Mouse (Mus musculus) intestine, postnatal 0 days (tissue): Measurements from ENCODE around the gene Fermt2. TPM values are rescaled to one million over a fixed set of nuclear protein-coding genes. Genes with fewer than 3 reads are reported as not detected.
"Not testable (repeated sequence)": the region's sequence is repeated elsewhere in the genome, so short reads cannot be mapped to it uniquely, and the experiment has no call there.

Experiments
- ATAC-seq: fragments of 200-750 bp; cut with Nextera tagmentation; 2 replicates; pipeline ENCODE4 v1.8.0; 2017; ENCODE audit warnings: mild to moderate bottlenecking, moderate TSS enrichment, moderate library complexity
- H3K27ac ChIP-seq: fragments of 300-500 bp; sonication (generic); 2 replicates; pipeline ENCODE4 v1.5.1; 2014; ENCODE audit warnings: mild to moderate bottlenecking, low read depth, low read length, moderate library complexity
- H3K27me3 ChIP-seq: fragments of 300-500 bp; sonication (generic); replicated peaks from 2 replicates; pipeline ENCODE4 v1.6.1; 2014; ENCODE audit warnings: low read length, mixed read lengths; ENCODE audit not compliant: control insufficient read depth, insufficient read depth
- H3K36me3 ChIP-seq: fragments of 300-500 bp; sonication (generic); 2 replicates; pipeline ENCODE4 v1.6.1; 2014; ENCODE audit warnings: mild to moderate bottlenecking, moderate library complexity; ENCODE audit not compliant: control insufficient read depth, insufficient read depth
- H3K4me1 ChIP-seq: fragments of 300-500 bp; sonication (generic); replicated peaks from 2 replicates; pipeline ENCODE4 v1.6.1; 2014; ENCODE audit warnings: antibody characterized with exemption, low read length, mixed read lengths; ENCODE audit not compliant: control insufficient read depth, insufficient read depth
- H3K4me2 ChIP-seq: fragments of 300-500 bp; sonication (generic); replicated peaks from 2 replicates; pipeline ENCODE4 v1.6.1; 2014; ENCODE audit warnings: low read depth, mild to moderate bottlenecking, moderate library complexity
- H3K4me3 ChIP-seq: fragments of 300-500 bp; sonication (generic); 2 replicates; pipeline ENCODE4 v1.5.1; 2014; ENCODE audit warnings: low read depth, low read length
- H3K9ac ChIP-seq: fragments of 300-500 bp; sonication (generic); 2 replicates; pipeline ENCODE4 v1.6.1; 2014; ENCODE audit warnings: mild to moderate bottlenecking, low read depth, low read length
- H3K9me3 ChIP-seq: fragments of 300-500 bp; sonication (generic); 2 replicates; pipeline ENCODE4 v1.6.1; 2016; ENCODE audit warnings: mixed run types; ENCODE audit not compliant: control insufficient read depth
- CTCF ChIP-seq: sonication (generic); IDR thresholded peaks from 2 replicates; pipeline ENCODE4 v1.5.1; 2016; ENCODE audit warnings: low read depth, mild to moderate bottlenecking, control low read depth, antibody characterized with exemption, moderate library complexity
- WGBS: fragments of 180-500 bp; shearing (Covaris S2); extraction: QIAGEN DNeasy Blood & Tissue Kit; methylation state at CpG from one replicate; pipeline ENCODE4 v1.1.7; 2014; 5-methylcytosine and 5-hydroxymethylcytosine counted together
- polyA plus RNA-seq: library from polyadenylated mRNA; unstranded; fragments of >200 nt; fragmentation: Nextera tagmentation; extraction: Ambion mirVana; gene quantifications from 2 replicates; pipeline ENCODE4 v1.2.1, GENCODE M21; 2015

Gene Fermt2
- polyA plus RNA-seq, 1 experiment from 2014 or later, result 138 TPM

- TF ChIP-seq CTCF, result no peak
- Histone ChIP-seq H3K4me3 (no peak overlapping the region), H3K4me1 (no peaks in the 10 kb centered on the region), H3K4me2 (no peak overlapping the region), H3K27me3 (no peaks in the 10 kb centered on the region), H3K9me3 (no peaks in the 10 kb centered on the region), H3K9ac (no peak overlapping the region), H3K27ac (no peak overlapping the region), H3K36me3 (peaks cover 12% of the 10 kb centered on the region; the same call in 1 of the 2 replicates)
- WGBS, result 27% methylated on average over 8 of the region's 8 CpGs
- no peak for ATAC-seq
These were observed 52.3 kb downstream of the Fermt2 start for GRCm38 (mm10) chr14:45477651-45478050.

- 90% methylated on average over 7 of the region's 7 CpGs for WGBS
- H3K27ac ChIP-seq, result no peak overlapping the region
These were observed 52.9 kb downstream of the Fermt2 start for GRCm38 (mm10) chr14:45476990-45477389.

GRCm38 (mm10) chr14:45472536-45472935 lies 57.4 kb downstream of the Fermt2 start:
- no peak for TF ChIP-seq CTCF
- H3K4me3 ChIP-seq, result no peak overlapping the region
- H3K27ac ChIP-seq, result no peak overlapping the region
- ATAC-seq, result no peak
- H3K27me3 ChIP-seq, result no peaks in the 10 kb centered on the region
- H3K4me1 ChIP-seq, result no peaks in the 10 kb centered on the region
- H3K9me3 ChIP-seq, result no peaks in the 10 kb centered on the region
- H3K9ac ChIP-seq, result no peak overlapping the region
- WGBS, result 89% methylated on average over 10 of the region's 10 CpGs
- peaks cover 21% of the 10 kb centered on the region for H3K36me3 ChIP-seq
- H3K4me2 ChIP-seq, result no peak overlapping the region

More at GRCm38 (mm10) chr14:45476990-45477389, 52.9 kb downstream of the Fermt2 start:
- Histone ChIP-seq H3K4me2 (no peak overlapping the region), H3K4me1 (no peaks in the 10 kb centered on the region), H3K9me3 (no peaks in the 10 kb centered on the region), H3K27me3 (no peaks in the 10 kb centered on the region), H3K9ac (no peak overlapping the region), H3K4me3 (no peak overlapping the region), H3K36me3 (peaks cover 10% of the 10 kb centered on the region; the same call in 1 of the 2 replicates)
- TF ChIP-seq CTCF, result no peak
- ATAC-seq, result no peak

- WGBS, result 91% methylated on average over 8 of the region's 8 CpGs
- ATAC-seq, result no peak
- no peak overlapping the region for H3K27ac ChIP-seq
- H3K4me3 ChIP-seq, result no peak overlapping the region
- H3K9ac ChIP-seq, result no peak overlapping the region
- peaks cover 39% of the 10 kb centered on the region for H3K36me3 ChIP-seq
- peak; percentile 55 for TF ChIP-seq CTCF
- no peak overlapping the region for H3K4me2 ChIP-seq
- no peaks in the 10 kb centered on the region for H3K9me3 ChIP-seq
- no peaks in the 10 kb centered on the region for H3K27me3 ChIP-seq
- H3K4me1 ChIP-seq, result no peaks in the 10 kb centered on the region
These were observed 60.5 kb downstream of the Fermt2 start for GRCm38 (mm10) chr14:45469446-45469845.

GRCm38 (mm10) chr14:45466371-45466770 lies 63.5 kb downstream of the Fermt2 start:
- WGBS, result 90% methylated on average over 8 of the region's 8 CpGs
- ATAC-seq, H3K9me3 ChIP-seq, H3K27ac ChIP-seq, H3K27me3 ChIP-seq, H3K9ac ChIP-seq, H3K4me1 ChIP-seq, H3K4me3 ChIP-seq, H3K4me2 ChIP-seq: not testable (repeated sequence)
- peaks cover 49% of the 10 kb centered on the region for H3K36me3 ChIP-seq

DNA sequence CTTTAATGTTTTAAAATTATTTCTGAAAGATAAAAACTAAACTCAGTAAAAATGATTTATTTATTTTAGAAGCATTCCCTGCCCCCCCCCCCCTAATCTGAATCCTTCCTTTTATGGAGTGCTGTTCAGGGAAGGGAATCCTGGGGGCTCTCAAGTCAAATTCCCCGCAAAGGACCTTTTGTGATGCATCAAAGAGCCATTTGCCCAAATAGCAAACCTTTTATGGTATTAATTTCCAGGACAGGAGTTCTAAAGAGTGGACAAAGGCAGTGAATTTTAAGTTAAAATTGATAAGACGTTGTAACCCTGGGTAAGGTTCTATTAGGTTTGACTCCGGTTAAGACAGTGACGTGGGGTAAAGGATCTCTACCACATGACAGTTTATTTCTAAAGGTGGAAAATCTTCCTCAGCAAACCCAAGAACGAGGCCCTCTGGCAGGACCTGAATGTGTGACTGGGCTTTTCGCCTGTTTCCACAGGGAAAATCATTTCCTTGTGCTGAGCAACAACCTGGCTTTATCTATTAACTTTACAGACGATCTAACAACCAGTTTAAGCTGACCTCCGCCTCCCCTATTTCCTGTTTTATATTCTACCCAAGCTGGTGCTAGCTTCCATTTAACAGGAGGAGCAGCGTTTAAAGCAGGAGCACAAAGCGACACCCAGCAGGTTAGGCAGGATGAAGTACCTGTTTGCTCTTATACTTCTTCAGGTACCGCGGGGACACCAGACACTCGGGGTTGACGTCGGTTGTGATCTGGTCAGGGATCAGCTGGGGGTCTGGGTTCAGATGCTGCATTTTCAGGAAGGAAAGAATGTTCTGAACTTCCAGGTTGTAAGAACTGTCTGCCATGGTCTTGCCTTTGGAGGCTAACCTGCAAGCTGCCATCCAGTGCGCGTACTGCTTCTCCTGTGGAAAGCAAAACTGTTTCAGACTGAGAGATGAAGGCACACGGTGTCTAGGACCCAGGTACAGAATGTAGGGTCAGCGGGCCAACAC lies 65.6 kb downstream of the Fermt2 start:
- H3K4me1 ChIP-seq, result peaks cover 6% of the 10 kb centered on the region
- 63% methylated on average over 19 of the region's 19 CpGs for WGBS
- H3K9ac ChIP-seq, result no peak overlapping the region
- H3K4me2 ChIP-seq, result no peak overlapping the region
- peak overlapping the region; percentile 60 for H3K27ac ChIP-seq
- H3K9me3 ChIP-seq, result no peaks in the 10 kb centered on the region
- no peak for TF ChIP-seq CTCF
- no peak overlapping the region for H3K4me3 ChIP-seq
- no peaks in the 10 kb centered on the region for H3K27me3 ChIP-seq
- no peak for ATAC-seq
- peaks cover 53% of the 10 kb centered on the region for H3K36me3 ChIP-seq
